Mouse (Mus musculus): ENCODE measurements around the gene Faap100.

GRCm38 (mm10) chr11:120352571-120353290 lies 25.8 kb downstream of the Faap100 start:
- TF ChIP-seq MAFK (IDR thresholded peaks at IDR 0.05; ENCODE audit: insufficient read depth, low read depth, low read length) (no peak), ZC3H11A (IDR thresholded peaks at IDR 0.05; ENCODE audit: borderline replicate concordance, low read depth, low read length) (no peak)
